Mouse (Mus musculus): ENCODE results near the gene Nog.

The Nog gene

GRCm38 (mm10) chr11:89267520-89267919 is 34.6 kb downstream of the Nog start:
- no peak for DNase-seq (ENCODE audit: low read depth, low spot score)

DNA sequence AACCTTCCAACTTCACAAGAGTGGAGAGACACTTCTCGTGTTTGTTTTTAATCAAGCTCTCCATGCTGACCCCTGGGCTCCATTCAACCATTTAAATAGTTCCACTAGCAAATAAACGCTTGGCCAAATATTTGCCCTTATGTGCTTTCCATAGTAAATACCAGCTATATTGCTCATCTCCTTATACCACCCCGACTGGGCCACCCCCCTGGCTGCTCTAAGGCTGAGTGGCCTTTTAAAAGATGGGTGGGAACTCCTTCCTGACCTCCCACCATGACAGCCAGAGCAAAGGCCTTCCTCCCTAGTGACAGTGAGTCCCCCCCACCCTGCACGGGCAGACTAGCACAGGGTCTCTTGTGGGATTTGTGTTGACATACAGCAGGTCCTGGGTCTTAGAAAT is 37.1 kb downstream of the Nog start:
- no peak for DNase-seq (ENCODE audit: low read depth, low spot score)

- no peak for DNase-seq (ENCODE audit: low read depth, low spot score)
Measured at GRCm38 (mm10) chr11:89259338-89259915, 42.7 kb downstream of the Nog start.

- no peak for DNase-seq (ENCODE audit: low read depth, low spot score)
Measured at GRCm38 (mm10) chr11:89257893-89258292, 44.2 kb downstream of the Nog start.

DNA sequence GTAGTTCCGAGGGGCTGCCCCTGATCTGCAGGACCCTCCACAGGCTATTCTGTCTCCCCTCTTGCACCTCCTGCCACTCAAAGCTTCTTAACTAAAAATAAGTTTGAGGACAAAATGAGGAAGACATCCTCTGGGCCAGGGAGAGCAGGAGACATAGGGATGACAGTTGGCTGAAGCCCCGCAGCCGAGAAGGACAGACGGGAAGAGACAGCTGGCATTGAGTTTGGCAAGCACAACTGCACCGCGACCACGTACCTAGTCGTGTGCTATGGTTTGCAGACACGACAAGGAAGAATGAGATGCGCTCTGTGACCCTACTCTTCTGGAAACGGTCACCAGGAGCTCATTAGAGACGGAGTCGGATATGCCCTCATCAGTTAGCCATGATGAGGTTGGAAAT is 48.2 kb downstream of the Nog start:
- no peak for DNase-seq (ENCODE audit: low read depth, low spot score)
